Mouse (Mus musculus) c-Kit-positive CD71-positive TER-119-positive erythroid progenitor cells, embryonic 14.5 days (primary cell): Measurements from ENCODE around the gene Smarca1.

Experiments used
- DNase-seq: peaks from one replicate; pipeline ENCODE4 v3.0.0-alpha.2; 2013; ENCODE audit warnings: low spot score

The Smarca1 gene

DNA sequence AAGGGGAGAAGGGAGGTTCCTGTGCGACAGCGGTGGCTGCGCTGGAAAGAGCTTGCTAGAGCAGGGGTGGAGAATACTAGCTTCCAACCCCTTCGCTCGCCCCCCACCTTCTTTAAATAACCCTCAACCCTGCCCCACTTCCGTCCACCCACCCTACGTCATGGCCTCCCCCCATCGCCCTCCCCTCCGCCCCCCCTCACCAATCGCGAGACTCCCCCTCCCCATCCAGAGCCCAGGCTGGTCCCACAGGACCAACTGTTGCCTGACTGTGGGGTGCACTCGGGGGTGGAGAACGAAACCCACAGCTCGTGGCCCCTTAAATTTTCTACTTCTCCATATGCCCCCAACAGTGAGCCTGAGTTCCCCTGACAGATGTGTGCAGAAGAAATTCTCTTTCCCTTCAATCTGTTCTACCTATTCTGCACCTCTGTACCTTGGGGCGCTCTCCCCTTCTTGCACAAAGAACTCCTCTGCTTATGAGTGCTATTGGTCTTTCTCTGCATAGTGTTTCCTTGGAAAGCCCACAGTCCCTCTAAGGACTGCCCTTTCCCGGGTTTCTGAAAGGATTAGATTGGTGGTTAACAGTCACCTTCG, at the start of gene Smarca1:
Smarca1 (minus strand) TSS at position 544 of the 594 bp plus-strand sequence.
- DNase-seq, result no peak

DNA sequence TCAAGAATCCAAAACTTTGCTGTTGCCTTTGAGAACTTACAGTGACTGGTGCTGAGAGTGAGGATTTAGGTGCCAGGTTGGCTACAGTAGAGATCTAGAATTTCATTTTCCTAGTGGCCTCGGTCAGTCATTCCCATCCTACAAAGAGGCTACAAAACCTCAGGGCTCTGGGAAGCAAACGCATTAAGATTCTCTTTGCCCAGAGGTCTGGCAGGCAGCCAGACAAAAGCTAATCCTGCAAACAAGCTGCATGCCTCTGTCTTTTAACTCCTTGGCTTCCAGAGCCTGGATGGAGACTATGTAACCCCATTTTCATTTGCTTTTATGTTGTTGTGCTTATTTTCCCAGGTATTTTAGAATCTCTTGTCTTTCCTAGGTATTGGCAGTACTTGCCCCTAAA, 45.0 kb upstream of the Smarca1 start:
- no peak for DNase-seq

DNA sequence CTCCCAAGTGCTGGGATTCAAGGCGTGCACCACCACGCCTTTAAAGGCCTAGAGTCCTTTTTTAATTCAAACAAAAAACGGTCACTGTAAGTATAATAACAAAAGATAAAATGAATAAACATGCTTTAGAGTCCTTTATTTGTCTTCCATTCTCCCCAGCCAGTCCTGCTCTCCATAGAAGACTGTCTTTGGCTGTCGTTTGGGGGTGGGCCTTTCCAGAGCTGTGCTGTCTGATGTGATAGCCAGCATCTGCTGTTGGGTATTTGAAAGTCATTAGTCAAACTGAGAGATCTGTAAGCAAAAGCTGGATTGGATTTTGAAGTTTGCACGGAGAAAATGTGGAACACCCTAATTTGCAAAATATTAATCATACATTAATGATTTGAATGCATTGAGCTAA, 44.1 kb upstream of the Smarca1 start:
- DNase-seq, result no peak

DNA sequence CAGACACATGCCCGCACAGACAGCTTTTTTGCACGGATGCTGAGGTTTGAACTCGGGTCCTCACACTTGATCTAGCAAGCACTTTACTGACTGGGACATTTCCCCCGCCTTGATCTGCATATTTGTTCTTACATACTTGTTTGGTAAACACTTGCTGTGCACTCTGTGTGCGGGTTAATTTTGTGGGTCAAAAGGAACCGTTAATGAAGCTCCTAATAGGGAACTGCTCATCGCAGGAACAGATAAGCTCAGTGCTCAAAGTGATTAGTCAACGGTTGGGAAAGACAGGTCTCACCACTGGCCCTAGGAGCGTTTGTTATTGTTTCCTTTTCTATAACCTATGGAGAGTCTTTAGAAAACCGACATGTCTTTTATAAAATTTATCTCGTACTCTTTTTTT, 41.6 kb upstream of the Smarca1 start:
- no peak for DNase-seq

DNA sequence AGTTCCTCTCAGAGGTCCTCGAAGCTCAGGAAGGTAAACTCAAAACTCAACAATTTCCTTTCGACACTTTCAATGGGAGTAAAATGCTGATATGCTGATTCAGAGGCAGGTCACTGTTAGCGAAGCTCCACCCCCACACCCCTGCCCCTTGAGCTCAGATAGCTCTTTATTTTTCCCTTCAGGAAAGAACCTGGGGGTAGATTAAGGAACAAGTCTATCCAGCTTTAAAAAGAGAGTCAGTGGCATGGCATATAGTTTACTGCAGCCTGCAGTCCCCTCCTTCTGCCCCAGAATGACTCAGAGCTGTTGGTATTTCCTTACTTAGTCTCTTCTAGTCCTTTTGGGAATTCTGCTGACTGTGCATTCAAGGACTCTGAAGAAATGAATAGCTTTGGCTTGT, 37.7 kb upstream of the Smarca1 start:
- DNase-seq, result no peak

DNA sequence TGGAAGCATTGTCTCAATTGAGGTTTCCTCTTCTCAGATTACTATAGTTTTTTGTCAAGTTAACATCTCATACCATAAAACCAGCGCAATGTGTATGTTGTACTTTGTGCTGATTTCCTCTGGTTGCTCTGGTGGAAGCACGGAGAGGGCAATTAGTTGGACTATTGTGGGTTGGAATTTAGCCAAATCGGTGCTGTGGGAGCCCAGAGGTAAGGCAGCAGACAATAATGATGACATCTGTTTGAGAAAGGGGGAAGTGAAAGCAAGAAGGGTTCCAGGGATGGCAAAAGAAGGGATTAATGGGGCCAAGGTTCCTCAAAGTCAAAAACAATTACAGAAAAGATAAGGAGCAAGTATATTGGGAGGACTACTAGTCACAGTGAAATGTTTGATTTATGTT, 35.2 kb upstream of the Smarca1 start:
- DNase-seq, result no peak

DNA sequence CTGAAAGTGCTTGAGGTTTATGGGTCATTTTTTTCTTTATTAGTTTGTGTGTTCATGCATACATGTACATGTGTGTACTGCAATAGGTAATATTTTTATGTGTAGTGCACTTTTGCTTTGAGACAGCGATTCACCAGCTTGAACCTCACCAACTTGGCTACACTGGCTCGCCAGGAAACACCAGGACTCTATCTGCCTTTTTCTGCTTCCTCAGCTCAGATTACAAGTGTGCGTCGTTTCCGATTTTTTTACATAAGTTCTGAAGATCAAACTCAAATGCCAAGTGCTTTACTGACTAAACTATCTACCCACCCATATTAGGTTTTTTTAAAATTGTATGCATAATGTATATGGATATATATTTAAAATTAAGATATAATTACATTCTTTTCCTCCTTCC, 27.8 kb upstream of the Smarca1 start:
- DNase-seq, result no peak

DNA sequence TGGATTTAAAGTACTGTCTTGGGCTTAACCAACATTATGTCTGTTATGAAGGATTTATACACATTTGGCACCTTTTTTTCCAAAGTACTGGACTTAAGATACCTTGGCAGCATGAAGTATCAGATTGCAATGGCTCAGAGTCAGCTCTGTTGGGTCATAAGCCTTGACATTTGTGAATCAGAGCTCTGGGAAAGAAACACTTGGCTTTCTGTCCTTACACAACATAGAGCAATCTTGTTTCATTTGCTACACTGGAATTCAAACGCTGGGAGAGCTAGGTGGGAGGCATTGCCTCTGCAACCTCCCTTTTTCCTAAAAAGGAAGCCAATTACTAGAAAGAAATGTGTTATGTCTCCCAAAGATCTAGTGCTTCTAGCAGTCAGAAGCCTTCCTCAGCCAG, 24.1 kb upstream of the Smarca1 start:
- DNase-seq, result no peak

DNA sequence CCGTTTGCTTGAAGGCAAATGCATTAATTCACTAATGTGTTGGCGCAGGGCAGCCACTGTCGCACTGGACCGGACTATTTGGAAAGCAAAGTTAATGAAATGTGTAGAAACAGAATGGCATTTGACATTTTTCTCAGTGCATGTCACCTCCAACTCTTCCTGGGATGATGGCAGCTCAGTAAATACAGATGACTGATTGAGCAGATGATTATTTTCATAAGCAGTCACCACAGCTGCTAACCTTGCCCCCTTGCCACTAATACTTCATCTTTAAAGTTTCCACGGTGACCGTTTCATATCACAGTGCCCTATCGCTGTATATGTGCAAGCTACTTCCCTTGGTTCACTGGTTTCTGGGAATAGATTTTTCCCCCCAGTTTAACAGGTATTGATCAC, 20.8 kb upstream of the Smarca1 start:
- no peak for DNase-seq

DNA sequence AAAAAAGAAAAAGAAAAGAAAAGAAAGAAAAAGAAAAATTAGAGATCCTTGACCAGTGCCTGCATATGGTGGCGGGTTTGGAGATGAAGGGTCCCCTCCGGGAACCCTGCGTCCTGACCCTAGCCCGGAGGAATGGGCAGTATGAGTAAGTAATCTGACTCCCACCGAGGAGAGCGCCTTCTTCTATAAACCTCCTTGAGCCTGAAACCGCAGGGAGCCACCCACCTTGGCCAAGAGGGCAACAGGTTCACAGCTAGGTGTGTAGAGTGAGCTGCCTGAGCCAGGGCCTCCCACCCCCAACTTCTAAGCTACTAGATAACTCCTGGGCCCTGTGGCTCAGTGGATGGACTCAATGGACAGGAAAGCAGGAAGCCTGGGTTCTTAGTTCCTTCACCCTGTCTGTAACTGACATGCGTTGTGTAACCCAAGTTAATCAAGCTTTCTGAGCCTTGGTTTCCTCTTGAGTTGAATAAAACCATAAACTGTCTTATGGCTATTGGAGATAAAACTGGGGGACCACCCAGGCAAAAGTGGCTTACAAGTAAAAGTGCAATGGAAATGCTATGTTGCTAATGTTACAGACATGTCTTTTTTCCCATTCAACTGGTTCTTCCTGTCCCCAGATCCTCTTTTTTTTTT, 20.2 kb upstream of the Smarca1 start:
- DNase-seq, result peak; percentile 13

DNA sequence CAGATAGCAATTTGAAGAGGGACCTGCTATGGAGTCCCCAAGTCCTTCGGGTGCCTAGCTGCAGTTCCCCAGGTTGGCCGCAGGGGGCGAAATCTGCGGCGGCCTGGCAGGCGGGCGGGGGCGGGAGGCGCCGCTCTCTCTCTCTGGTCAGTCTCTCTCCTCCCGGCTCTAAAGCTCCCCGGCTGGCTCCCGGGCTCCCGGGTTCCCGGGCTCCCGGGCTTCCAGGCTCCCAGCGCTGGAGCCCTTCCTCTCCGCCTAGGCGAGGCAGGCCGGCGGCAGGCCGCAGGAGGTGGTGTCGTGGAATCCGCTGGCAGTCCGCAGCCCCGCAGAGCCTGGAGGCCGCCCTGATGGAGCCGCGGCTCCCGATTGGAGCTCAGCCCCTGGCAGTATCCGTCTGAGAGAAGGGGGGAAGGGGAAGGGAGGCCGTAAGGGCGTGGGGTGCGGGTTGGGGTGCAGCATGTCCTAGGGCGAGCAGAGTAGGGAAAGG, 19.6 kb upstream of the Smarca1 start, which contains the start of gene Ocrl:
Ocrl (plus strand) TSS at position 82 of the 487 bp plus-strand sequence.
- peak; percentile 58 for DNase-seq

DNA sequence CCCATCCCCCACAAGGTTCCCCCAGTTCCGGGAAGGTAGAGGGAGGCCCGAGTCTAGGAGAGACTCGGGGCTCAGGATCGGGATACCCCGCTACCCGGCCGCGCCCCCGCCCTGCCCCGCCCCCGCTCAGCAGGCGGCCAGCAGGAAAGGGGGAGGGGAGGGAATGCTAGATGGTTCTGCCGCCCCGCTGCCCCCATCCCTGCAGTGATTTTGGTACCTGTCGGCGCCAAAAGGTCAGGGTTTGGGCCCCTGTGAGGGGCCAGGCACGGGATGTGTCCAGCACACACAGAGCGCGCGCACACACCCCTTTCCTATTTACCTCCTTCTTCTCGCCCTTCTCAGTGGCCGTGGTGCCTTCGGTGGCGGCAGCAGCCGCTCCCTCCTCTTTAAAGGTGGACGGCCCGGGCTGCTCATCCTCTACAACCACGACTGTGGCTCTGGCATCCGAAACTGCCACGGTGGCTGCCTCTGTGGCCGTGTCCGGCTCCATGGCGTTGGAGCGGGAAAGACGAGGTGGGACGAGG, 805 bp downstream of the Smarca1 start:
- DNase-seq, result no peak

DNA sequence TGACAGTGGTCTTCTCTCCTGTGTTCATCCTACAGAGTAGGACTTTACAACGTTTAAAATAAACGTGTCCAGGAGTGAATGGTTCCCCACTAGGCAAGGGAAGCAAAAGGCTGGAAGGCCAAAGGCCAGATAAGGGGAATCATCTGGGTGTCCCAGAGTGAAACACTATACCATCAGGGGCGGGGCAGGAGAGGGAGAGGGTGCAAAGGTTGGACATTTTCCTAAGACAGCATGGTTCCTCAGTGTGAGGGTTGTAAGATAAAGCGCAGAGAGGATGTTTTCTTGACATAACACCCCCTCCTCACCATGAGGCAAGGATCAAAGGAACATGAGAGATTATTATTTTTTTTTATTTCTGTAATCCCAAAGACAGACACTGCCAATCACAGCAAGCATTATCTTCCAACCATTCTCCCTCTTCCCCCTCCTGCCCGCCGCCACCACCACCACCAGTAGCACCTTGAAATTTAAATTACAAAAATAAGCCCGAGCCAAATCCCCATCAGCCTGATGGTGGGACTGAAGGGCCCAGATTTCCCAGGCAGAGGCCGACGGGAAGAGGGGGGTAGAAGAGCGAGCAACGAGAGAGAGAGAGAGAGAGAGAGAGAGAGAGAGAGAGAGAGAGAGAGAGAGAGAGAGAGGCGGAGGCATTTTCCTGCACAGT, 1.4 kb downstream of the Smarca1 start:
- no peak for DNase-seq

DNA sequence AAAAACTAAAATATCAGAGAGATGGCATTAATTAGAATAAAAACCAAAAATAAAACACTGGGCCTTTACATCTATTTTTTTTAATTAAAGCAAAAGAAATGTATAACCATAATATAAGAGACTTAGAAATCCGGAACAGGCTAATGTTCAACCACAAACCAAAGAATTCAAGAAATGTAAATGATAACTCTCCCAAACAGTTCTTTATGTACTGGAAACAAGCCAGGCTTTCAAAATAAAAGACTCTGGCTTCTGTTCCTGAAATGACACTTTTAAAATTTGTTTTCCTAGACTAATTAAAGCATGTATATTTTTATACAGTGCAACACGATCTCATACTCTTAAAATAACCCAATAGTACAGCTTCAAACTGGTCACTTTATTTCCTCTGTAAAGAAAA, 5.4 kb downstream of the Smarca1 start:
- no peak for DNase-seq

DNA sequence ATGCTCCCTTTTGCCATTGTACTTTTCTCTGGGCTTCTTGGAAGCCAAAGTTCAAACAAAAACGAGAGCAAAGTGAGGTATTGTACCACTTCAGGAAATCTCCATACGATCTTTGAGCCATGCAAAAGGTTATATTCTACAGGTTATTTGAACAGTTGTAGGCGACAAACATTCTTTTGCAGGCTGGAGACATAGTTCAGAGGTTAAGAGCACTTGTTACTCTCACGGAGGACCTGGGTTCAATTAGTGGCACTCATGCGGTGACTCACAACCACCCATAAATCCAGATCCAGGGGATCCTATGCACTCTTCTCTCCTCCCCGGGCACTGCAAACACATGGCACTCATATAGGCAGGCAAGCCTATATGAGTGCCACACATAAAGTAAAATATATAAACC, 10.0 kb downstream of the Smarca1 start:
- no peak for DNase-seq

DNA sequence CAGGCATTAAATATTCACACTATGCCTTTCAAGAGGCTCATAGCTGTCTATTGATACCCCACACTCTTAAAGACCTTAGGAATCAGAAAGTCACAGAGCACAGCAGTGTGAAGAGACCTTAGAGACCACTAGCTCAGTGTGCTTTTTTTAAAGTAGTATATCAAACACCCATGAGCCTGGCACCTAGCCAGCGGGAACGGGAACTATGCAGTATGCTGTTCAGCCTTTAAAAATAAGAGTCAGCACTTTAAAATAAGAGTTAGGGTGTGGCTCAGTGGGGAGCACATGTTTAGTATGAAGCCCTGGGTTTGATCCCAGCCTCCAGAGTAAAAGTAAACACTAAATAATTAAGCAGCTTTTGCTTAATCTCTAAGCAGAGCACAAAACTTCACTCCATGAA, 12.7 kb downstream of the Smarca1 start:
- no peak for DNase-seq

DNA sequence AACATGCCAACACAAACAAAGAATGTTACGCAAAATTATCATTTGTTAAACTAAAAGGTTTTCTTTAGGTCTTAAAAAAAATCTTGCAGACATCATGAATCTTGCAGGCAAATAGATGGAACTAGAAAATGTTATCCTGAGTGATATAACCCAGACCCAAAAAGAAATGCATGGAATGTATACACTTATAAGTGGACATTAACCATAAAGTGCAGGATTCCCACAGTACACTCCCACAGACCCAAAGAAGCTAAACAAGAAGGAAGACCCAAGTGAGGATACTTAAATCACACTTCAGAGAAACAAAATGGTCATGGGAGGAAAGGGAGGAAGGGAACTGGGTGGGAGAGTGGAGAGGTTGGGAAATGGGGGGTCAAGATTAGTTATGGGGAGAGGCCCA, 34.2 kb downstream of the Smarca1 start:
- no peak for DNase-seq

DNA sequence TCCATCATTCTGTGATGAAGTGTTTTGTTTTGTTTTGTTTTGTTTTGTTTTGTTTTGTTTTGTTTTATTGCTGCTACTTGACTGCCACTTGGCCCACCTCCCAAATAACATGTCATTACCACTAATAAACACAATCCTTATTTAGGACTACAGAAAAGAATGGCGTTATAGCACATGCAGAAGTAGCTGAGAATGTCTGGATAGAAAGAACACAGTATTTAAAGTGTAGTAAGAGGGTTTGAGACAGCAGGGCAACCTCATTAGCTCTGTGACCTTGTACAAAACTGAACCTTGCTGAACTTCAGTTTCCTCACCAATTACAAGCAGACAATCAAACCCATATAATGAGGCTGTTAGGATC, 57.0 kb downstream of the Smarca1 start:
- no peak for DNase-seq

DNA sequence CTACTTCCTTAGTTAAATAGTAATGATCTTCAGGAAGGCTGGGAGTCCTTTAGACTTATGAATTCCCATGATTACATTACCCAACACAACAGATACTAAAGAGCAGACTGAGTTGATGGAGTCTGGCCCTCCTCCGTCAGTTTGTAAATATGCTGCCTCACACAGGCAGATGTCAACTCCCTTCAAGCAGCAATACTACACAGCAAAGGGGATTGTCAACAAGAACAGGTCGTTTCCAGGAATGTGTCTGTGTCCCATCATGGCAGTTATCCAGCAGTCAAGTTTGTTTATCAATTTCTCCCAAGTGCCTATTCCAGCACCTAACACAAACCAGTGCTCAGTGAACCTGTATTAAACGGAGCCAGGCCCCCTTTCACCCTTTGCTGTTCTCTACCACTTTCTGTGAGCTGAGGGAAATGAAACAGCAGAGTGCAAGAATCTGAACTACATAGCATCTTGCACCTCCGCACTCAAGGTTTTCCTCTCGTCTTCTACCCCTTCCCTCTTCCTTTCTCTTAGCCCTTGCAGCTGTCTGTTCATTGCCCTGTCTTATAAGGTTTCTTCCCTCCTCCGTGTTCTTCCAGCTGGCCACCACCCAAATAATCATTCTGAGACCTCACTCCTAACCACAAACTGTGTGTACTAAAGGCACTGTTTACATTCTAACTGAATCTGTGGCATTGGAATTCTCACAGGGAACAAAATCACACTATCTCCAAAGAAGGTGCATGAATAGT, 57.5 kb downstream of the Smarca1 start:
- DNase-seq, result no peak

DNA sequence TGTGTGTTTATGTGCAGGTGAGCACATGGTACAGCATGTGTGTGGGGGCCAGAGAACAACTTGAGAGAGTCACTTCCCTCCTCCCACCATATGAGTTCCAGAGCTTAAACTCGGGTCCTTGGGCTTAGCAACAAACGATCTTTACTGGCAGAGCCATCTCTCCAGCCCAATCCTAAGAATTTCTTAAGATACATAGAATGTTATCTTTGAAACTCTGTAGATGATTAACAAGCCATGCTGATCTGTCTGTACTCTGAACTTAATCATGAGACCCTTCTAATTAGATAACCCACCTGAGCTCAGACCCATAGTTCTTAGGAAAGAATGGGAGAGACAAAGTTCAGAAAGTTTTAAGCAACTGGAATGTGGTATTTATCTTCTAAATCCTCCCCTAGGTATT, 59.3 kb downstream of the Smarca1 start:
- DNase-seq, result no peak

DNA sequence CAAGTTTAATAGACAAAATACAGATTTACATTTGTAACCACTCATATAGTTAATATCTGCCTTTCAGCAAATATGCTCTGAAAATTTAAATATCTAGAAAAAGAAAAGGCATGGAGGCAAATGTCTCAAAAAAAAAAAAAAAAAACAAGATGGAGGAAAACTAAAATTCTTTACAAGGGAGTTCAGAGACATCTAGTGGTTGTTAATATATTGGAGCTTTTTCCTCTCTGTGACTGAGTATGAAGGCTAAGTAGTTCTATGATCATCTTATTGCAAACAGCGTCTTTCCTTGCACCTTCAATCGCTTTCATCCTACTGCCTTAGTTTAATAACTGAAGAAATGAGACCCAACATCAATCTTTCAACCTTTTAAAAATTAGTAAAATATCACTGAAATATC, 72.2 kb downstream of the Smarca1 start:
- no peak for DNase-seq

DNA sequence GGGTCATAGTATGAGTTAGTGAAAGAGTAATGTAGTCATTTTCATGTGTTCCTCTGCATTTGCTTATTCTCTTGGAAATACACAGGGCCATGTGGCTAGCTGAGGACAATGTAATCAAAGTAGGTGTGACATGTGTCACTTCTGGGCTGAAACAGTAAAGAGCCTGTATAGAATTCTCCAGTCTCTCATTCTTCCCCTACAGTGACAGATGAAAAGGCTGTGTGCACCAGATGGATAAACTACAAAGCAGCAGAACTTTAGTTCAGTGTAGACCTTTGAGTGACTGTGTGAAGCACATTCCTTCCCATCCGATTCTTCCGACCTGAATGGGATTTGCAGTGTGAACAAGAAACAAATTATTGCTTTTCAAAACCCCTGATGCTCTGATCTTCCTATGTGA, 84.1 kb downstream of the Smarca1 start:
- DNase-seq, result no peak

DNA sequence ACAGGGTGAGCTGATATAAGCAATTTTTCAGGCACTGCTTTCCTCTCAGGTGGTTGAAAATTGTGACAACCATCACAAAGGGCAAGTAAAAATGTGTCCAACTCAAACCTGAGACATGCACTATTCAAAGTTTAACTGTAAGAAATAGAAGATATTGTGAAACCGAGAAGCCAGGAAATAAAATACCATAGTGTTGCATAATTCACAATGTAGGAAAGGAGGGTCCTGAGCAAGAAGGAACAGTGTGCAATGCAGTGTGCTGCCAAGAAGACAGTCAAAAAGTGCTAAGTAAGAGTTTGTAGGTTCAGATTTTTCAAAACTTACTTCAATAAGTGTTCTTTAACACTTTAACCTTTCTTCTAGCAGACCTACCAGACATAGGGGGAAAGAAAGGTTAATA, 128.3 kb downstream of the Smarca1 start:
- DNase-seq, result no peak
